In the genomic region with DNA sequence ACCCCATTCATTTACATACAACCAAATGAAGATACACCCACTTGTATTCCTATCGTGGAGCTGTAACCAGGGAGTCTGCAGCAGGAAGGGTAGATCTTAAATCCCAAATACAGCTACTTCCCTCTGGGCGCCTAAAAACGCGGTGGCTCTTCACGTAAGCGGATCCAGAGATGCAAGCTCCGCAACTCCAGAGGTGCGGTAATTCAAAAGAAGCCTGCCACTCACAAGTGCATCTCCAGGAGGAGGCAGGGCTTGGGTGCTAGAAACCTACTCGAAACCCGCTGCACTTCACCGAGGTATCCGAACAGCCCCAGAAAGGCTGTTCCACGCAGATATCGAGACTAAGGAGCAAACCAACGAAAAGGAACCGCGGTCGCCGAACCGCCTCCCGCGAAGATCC, we compare ENCODE assay signal across 8 mouse cellular contexts. TPM values are rescaled to one million over a fixed set of nuclear protein-coding genes. Genes with fewer than 3 reads are reported as not detected.
DNase-seq lines count a peak whose midpoint lies in the region; ATAC-seq and TF ChIP-seq lines count a peak whose summit lies in the region.

No protein-coding gene starts in this region.

- no peaks in the 10 kb centered on the region for H3K27me3 ChIP-seq in heart, embryonic 10.5 days (ENCODE audit: insufficient read depth, poor library complexity, severe bottlenecking)
- H3K27me3 ChIP-seq in megakaryocyte, embryonic 14.5 days (replicated peaks): no peaks in the 10 kb centered on the region

- in situ Hi-C loops in ES-E14 (cut with MboI; ENCODE audit: low sequenced_read_pairs in 2 of 2, unreplicated experiment in 2 of 2): no loop called here

- DNase-seq in heart, embryonic 10.5 days (ENCODE audit: low spot score): no peak
- DNase-seq in heart, postnatal 14 days: no peak
- no peak for DNase-seq in ES-E14 (ENCODE audit: low read depth, low spot score)
- no peak for DNase-seq in ovary, adult 18-20 months (ENCODE audit: low spot score)
- DNase-seq in left cerebral cortex, postnatal 36 days (ENCODE audit: low spot score in 2 of 2): no peak
- no peak for DNase-seq in spleen, adult 12 weeks (ENCODE audit: low spot score)

- peak overlapping the region; percentile 97 for H3K27ac ChIP-seq in heart, embryonic 10.5 days
- H3K27ac ChIP-seq in ES-E14 (ENCODE audit: insufficient read depth, low read depth, low read length, poor library complexity, severe bottlenecking): no peak overlapping the region

- ATAC-seq in granulocyte monocyte progenitor cell, adult 5-6 weeks (replicated peaks; ENCODE audit: poor library complexity, severe bottlenecking): peak; percentile 44

- no peaks in the 10 kb centered on the region for H3K36me3 ChIP-seq in heart, embryonic 10.5 days
- H3K36me3 ChIP-seq in ES-E14 (ENCODE audit: control insufficient read depth, insufficient read depth, low read length, poor library complexity, severe bottlenecking): no peaks in the 10 kb centered on the region
- no peaks in the 10 kb centered on the region for H3K36me3 ChIP-seq in megakaryocyte, embryonic 14.5 days (replicated peaks; ENCODE audit: low read length)

- WGBS in heart, embryonic 10.5 days: under 1% methylated on average over 22 of the region's 22 CpGs

- no peaks in the 10 kb centered on the region for H3K4me1 ChIP-seq in heart, embryonic 10.5 days
- H3K4me1 ChIP-seq in ES-E14 (ENCODE audit: control insufficient read depth in 2 of 2, insufficient read depth in 2 of 2, low read length in 2 of 2, poor library complexity in 1 of 2): peaks cover 0 to 5% of the 10 kb centered on the region in 2 experiments; a peak in 1 of 4 replicates
- H3K4me1 ChIP-seq in megakaryocyte, embryonic 14.5 days: peaks cover 21% of the 10 kb centered on the region

- H3K4me3 ChIP-seq in heart, embryonic 10.5 days: peak overlapping the region; percentile 69
- peak overlapping the region; percentile 83 to 93 for H3K4me3 ChIP-seq in ES-E14 (ENCODE audit: insufficient read depth in 1 of 2, low read depth in 1 of 2, low read length in 2 of 2, poor library complexity in 1 of 2, severe bottlenecking in 1 of 2)
- H3K4me3 ChIP-seq in megakaryocyte, embryonic 14.5 days (replicated peaks): peak overlapping the region; percentile 98

- intact Hi-C loops in heart, postnatal 14 days (cut with DNase I): loop anchor here (2.0 kb wide), 1 partner anchor 34 kb away; no protein-coding TSS in a partner anchor
- intact Hi-C loops in left cerebral cortex, postnatal 36 days (cut with DNase I): loop anchor here (5.0 kb wide), 2 partner anchors 36 to 44 kb away; a partner anchor contains a TSS

- no peaks in the 10 kb centered on the region for H3K9me3 ChIP-seq in heart, embryonic 10.5 days
- H3K9me3 ChIP-seq in ES-E14 (ENCODE audit: control insufficient read depth, insufficient read depth, low read depth, low read length): no peaks in the 10 kb centered on the region
- H3K9me3 ChIP-seq in megakaryocyte, embryonic 14.5 days: no peaks in the 10 kb centered on the region; the same call in 1 of the 2 replicates

- peak overlapping the region; percentile 64 for H3K9ac ChIP-seq in ES-E14 (ENCODE audit: insufficient read depth, low read depth, low read length, poor library complexity, severe bottlenecking)

TF ChIP-seq in ES-E14, 5 proteins besides CTCF, POLR2A, EP300 and RAD21:
- TF ChIP-seq ZC3H11A (IDR thresholded peaks at IDR 0.05; ENCODE audit: borderline replicate concordance, low read depth, low read length): no peak
- no peak for TF ChIP-seq MAFK (IDR thresholded peaks at IDR 0.05; ENCODE audit: insufficient read depth, low read depth, low read length)

RNA-seq across cellular contexts. Expression of a gene that starts 0.3 kb away (rescaled TPM):
- 3.1 and 3.7 TPM in 2 replicates for polyA plus RNA-seq in heart, embryonic 10.5 days (2016; fragmentation: Nextera tagmentation; extraction: Ambion mirVana)
- total RNA-seq in heart, postnatal 14 days (2021): 1 to 10 TPM; 4.0 to 4.3 TPM
- 4.3 and 7.3 TPM in 2 replicates for total RNA-seq in ES-E14 (2012; rRNA removed)
- 5.7 and 7.2 TPM in 2 replicates for total RNA-seq in granulocyte monocyte progenitor cell, adult 5-6 weeks (2014; fragmentation: Nextera tagmentation)
- 2.8 and 4.1 TPM in 2 replicates for total RNA-seq in granulocyte monocyte progenitor cell, adult 5-6 weeks (2017)
- 0.17 and 0.44 TPM in 2 replicates for polyA plus RNA-seq in megakaryocyte, embryonic 14.5 days (2012; ENCODE audit: insufficient read depth, low replicate concordance)
- 10 to 100 TPM; 11.6 to 15.4 TPM for total RNA-seq in left cerebral cortex, postnatal 36 days (2021)

RNA-seq across cellular contexts. Expression of a gene that starts 36.0 kb away (rescaled TPM):
- polyA plus RNA-seq in heart, embryonic 10.5 days (2016; fragmentation: Nextera tagmentation; extraction: Ambion mirVana): 100 and 115 TPM in 2 replicates
- total RNA-seq in heart, postnatal 14 days (2021): 100 to 1,000 TPM; 220 to 223 TPM
- 132 and 134 TPM in 2 replicates for total RNA-seq in ES-E14 (2012; rRNA removed)
- total RNA-seq in granulocyte monocyte progenitor cell, adult 5-6 weeks (2014; fragmentation: Nextera tagmentation): 45.9 and 67.3 TPM in 2 replicates
- 97.9 and 124 TPM in 2 replicates for total RNA-seq in granulocyte monocyte progenitor cell, adult 5-6 weeks (2017)
- polyA plus RNA-seq in megakaryocyte, embryonic 14.5 days (2012; ENCODE audit: insufficient read depth, low replicate concordance): 10.3 and 19.0 TPM in 2 replicates
- 10 to 100 TPM; 58.6 to 71.4 TPM for total RNA-seq in left cerebral cortex, postnatal 36 days (2021)

RNA-seq across cellular contexts. Expression of a gene that starts 55.3 kb away (rescaled TPM):
- polyA plus RNA-seq in heart, embryonic 10.5 days (2016; fragmentation: Nextera tagmentation; extraction: Ambion mirVana): 23.0 and 32.8 TPM in 2 replicates
- 10 to 100 TPM in 1 of 2 experiments, 1 to 10 TPM in 1; 9.9 to 10.1 TPM for total RNA-seq in heart, postnatal 14 days (2021)
- 73.6 and 86.4 TPM in 2 replicates for total RNA-seq in ES-E14 (2012; rRNA removed)
- total RNA-seq in granulocyte monocyte progenitor cell, adult 5-6 weeks (2014; fragmentation: Nextera tagmentation): 34.9 and 40.4 TPM in 2 replicates
- 49.4 and 51.5 TPM in 2 replicates for total RNA-seq in granulocyte monocyte progenitor cell, adult 5-6 weeks (2017)
- polyA plus RNA-seq in megakaryocyte, embryonic 14.5 days (2012; ENCODE audit: insufficient read depth, low replicate concordance): 17.2 and 24.5 TPM in 2 replicates
- total RNA-seq in left cerebral cortex, postnatal 36 days (2021): 10 to 100 TPM; 18.6 to 23.6 TPM

RNA-seq across cellular contexts. Expression of a gene that starts 55.5 kb away (rescaled TPM):
- polyA plus RNA-seq in heart, embryonic 10.5 days (2016; fragmentation: Nextera tagmentation; extraction: Ambion mirVana): 0.22 and 0.26 TPM in 2 replicates
- under 1 TPM; 0.14 to 0.15 TPM for total RNA-seq in heart, postnatal 14 days (2021)
- total RNA-seq in ES-E14 (2012; rRNA removed): not detected in 2 replicates
- not detected in 2 replicates for total RNA-seq in granulocyte monocyte progenitor cell, adult 5-6 weeks (2014; fragmentation: Nextera tagmentation)
- total RNA-seq in granulocyte monocyte progenitor cell, adult 5-6 weeks (2017): 0.43 TPM in 1 of 2 replicates, not detected in the other
- not detected in 2 replicates for polyA plus RNA-seq in megakaryocyte, embryonic 14.5 days (2012; ENCODE audit: insufficient read depth, low replicate concordance)
- total RNA-seq in left cerebral cortex, postnatal 36 days (2021): under 1 TPM; 0.29 to 0.44 TPM
